Mouse (Mus musculus): ENCODE measurements at regions not wholly inside any gene's neighbourhood (a gene's known extent, or its start where the extent isn't known, plus 50 kb on each side); places are given as distances from the start of the nearest gene placed in this dataset.

GRCm38 (mm10) chr15:36370906-36371305 is 636.7 kb downstream of the Zfp706 start:
- H3K4me1 ChIP-seq (ENCODE audit: control insufficient read depth, insufficient read depth, low read length), result peaks cover 36% of the 10 kb centered on the region
- TF ChIP-seq CTCF (IDR thresholded peaks at IDR 0.05; ENCODE audit: low read depth, low read length) (no peak), POLR2A (IDR thresholded peaks at IDR 0.05; ENCODE audit: borderline replicate concordance, low read depth, low read length) (no peak)
- no peak overlapping the region for H3K27ac ChIP-seq (ENCODE audit: insufficient read depth, low read depth, low read length)
- no peak overlapping the region for H3K4me3 ChIP-seq (ENCODE audit: insufficient read depth, low read length)

GRCm38 (mm10) chr15:36367296-36367695 is 640.3 kb downstream of the Zfp706 start:
- Histone ChIP-seq H3K27ac (ENCODE audit: insufficient read depth, low read depth, low read length) (no peak overlapping the region), H3K4me3 (ENCODE audit: insufficient read depth, low read length) (no peak overlapping the region), H3K4me1 (ENCODE audit: control insufficient read depth, insufficient read depth, low read length) (peaks cover 22% of the 10 kb centered on the region)
- TF ChIP-seq CTCF (IDR thresholded peaks at IDR 0.05; ENCODE audit: low read depth, low read length) (no peak), POLR2A (IDR thresholded peaks at IDR 0.05; ENCODE audit: borderline replicate concordance, low read depth, low read length) (no peak)

GRCm38 (mm10) chr15:36364757-36365156 is 642.8 kb downstream of the Zfp706 start:
- no peak for TF ChIP-seq POLR2A (IDR thresholded peaks at IDR 0.05; ENCODE audit: borderline replicate concordance, low read depth, low read length)
- no peak for TF ChIP-seq CTCF (IDR thresholded peaks at IDR 0.05; ENCODE audit: low read depth, low read length)
- Histone ChIP-seq H3K4me3 (ENCODE audit: insufficient read depth, low read length) (no peak overlapping the region), H3K27ac (ENCODE audit: insufficient read depth, low read depth, low read length) (no peak overlapping the region), H3K4me1 (ENCODE audit: control insufficient read depth, insufficient read depth, low read length) (peaks cover 22% of the 10 kb centered on the region)

GRCm38 (mm10) chr15:36364062-36364461 is 643.5 kb downstream of the Zfp706 start:
- Histone ChIP-seq H3K4me1 (ENCODE audit: control insufficient read depth, insufficient read depth, low read length) (peaks cover 22% of the 10 kb centered on the region), H3K27ac (ENCODE audit: insufficient read depth, low read depth, low read length) (no peak overlapping the region), H3K4me3 (ENCODE audit: insufficient read depth, low read length) (no peak overlapping the region)
- no peak for TF ChIP-seq POLR2A (IDR thresholded peaks at IDR 0.05; ENCODE audit: borderline replicate concordance, low read depth, low read length)
- TF ChIP-seq CTCF (IDR thresholded peaks at IDR 0.05; ENCODE audit: low read depth, low read length), result no peak

DNA sequence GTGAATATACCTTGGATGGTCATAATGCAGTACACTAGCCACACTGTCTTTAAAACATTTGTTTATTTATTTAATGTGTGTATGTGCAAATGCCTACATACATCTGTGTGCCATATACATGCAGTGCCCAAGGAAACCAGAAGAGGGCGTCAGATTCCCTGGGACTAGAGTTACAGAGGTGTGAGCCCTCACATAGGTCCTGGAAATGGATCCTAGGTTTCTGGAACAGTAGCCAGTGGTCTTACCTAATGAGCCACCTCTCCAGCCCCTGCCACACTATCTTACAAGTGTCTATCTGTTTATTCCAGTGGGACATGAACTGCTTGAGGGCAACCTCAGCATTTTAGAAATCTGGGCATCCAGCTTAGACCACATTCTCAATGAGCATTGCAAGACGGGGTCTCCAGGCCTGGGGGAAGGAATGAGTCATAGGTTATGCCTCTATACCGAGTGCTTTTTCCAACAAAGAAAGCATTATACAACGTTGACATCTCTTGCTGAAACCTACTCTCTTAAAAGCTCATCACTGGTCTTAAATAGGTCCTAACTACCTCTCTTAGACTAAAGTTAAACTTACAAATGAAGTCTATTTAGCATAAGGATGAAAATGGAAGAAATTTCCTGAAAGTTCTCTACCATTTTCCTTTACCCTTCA is 644.5 kb downstream of the Zfp706 start:
- H3K4me1 ChIP-seq (ENCODE audit: control insufficient read depth, insufficient read depth, low read length), result peaks cover 20% of the 10 kb centered on the region
- no peak overlapping the region for H3K27ac ChIP-seq (ENCODE audit: insufficient read depth, low read depth, low read length)
- no peak overlapping the region for H3K4me3 ChIP-seq (ENCODE audit: insufficient read depth, low read length)
- no peak for TF ChIP-seq POLR2A (IDR thresholded peaks at IDR 0.05; ENCODE audit: borderline replicate concordance, low read depth, low read length)
- no peak for TF ChIP-seq CTCF (IDR thresholded peaks at IDR 0.05; ENCODE audit: low read depth, low read length)

DNA sequence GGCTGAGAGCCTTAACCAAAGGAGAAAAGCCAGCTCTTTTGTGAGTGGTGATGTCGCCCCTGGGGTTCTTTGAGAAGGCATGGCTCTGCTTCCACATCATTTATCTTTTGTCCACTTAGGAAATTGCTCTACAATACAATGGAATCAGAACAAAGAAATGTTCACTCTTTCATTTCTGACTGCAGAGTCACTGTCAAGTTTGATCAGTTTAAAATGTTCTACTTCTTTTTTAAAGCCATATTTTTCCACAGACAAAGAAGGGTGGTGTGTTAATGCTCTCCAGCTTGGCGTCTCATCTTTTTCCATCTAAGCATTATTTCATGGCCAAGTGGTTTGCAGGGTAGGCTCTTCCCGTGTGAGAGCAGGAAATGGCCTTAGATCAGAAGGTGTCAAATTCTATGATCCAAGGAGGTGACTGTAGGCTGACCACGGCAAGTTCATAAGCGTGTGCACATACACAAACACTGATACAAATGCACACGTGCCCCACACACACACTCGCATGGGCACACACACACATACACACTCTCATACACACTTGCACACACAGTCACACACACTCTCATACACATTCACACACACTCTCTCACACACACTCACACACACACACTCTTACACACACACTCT is 645.9 kb downstream of the Zfp706 start:
- peaks cover 7% of the 10 kb centered on the region for H3K4me1 ChIP-seq (ENCODE audit: control insufficient read depth, insufficient read depth, low read length)
- TF ChIP-seq POLR2A (IDR thresholded peaks at IDR 0.05; ENCODE audit: borderline replicate concordance, low read depth, low read length) (no peak), CTCF (IDR thresholded peaks at IDR 0.05; ENCODE audit: low read depth, low read length) (no peak)
- H3K27ac ChIP-seq (ENCODE audit: insufficient read depth, low read depth, low read length), result no peak overlapping the region
- H3K4me3 ChIP-seq (ENCODE audit: insufficient read depth, low read length), result no peak overlapping the region

DNA sequence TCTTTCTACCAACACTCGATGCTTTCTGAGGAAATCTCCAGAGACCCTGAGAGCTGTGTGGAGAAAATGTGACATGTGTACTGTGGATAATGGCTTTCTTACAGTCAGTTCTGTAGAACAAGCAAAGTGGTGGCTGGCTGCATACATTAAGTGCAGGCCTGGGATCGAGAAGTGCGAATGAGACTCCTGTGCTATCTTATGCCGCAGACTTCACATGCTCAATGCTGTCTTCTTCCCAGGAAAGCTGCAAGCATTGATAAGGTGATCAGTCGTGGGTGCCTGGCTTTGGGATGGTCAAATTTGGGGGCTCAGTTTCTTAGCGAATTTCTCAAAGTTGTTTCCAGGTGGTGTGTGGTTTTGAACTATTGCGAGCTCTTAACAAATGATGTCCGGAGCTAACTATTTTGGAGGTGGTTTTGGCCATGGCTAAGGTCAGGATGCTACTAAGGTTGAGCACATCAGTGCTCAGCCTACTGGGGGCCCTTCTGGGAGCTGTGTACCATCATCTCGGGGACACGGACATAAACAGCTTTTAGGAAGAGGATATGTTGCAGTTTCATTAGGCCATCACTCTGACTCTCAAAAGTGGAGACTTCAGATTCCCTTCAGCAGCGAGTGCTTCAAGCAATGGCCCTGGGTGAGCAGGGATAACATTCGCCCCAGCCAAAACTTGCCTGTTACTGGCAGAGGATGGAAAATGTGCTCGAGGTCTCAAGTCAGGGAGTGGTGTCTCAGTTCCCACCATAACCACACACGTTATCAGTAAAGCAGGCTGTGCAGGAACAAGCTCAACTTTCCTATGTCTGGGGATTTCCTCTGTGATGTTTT is 646.7 kb downstream of the Zfp706 start:
- peaks cover 5% of the 10 kb centered on the region for H3K4me1 ChIP-seq (ENCODE audit: control insufficient read depth, insufficient read depth, low read length)
- H3K4me3 ChIP-seq (ENCODE audit: insufficient read depth, low read length), result no peak overlapping the region
- H3K27ac ChIP-seq (ENCODE audit: insufficient read depth, low read depth, low read length), result no peak overlapping the region
- TF ChIP-seq POLR2A (IDR thresholded peaks at IDR 0.05; ENCODE audit: borderline replicate concordance, low read depth, low read length), result no peak
- TF ChIP-seq CTCF (IDR thresholded peaks at IDR 0.05; ENCODE audit: low read depth, low read length), result no peak

- peaks cover 16% of the 10 kb centered on the region for H3K4me1 ChIP-seq (ENCODE audit: control insufficient read depth, insufficient read depth, low read length)
- TF ChIP-seq POLR2A (IDR thresholded peaks at IDR 0.05; ENCODE audit: borderline replicate concordance, low read depth, low read length) (no peak), CTCF (IDR thresholded peaks at IDR 0.05; ENCODE audit: low read depth, low read length) (no peak)
Observed at GRCm38 (mm10) chr15:36355851-36356250, 651.7 kb downstream of the Zfp706 start.

GRCm38 (mm10) chr15:36354545-36354944 is 653.0 kb downstream of the Zfp706 start:
- TF ChIP-seq CTCF (IDR thresholded peaks at IDR 0.05; ENCODE audit: low read depth, low read length) (no peak), POLR2A (IDR thresholded peaks at IDR 0.05; ENCODE audit: borderline replicate concordance, low read depth, low read length) (no peak)

More at GRCm38 (mm10) chr15:36355851-36356250, 651.7 kb downstream of the Zfp706 start:
- Histone ChIP-seq H3K4me3 (ENCODE audit: insufficient read depth, low read length) (no peak overlapping the region), H3K27ac (ENCODE audit: insufficient read depth, low read depth, low read length) (no peak overlapping the region)

DNA sequence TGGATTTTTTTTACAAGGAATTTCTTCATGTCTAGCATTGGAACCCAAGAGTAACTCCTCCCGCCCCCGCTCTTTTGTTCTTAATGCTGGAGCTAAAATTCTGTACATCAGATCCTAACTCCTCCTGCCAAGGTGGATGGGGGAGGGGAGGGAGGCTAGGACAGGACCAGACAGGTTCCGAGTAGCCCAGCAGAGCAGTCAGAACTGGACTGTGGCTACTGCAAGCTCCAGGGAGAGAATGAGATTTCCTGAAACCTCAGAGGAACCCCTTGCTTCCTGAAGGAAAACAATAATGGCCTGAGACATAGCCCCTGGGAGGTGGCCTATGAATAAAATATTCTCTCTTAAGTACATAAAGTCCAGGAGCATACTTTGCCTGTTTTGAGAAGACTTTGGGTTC is 653.8 kb downstream of the Zfp706 start:
- peaks cover 21% of the 10 kb centered on the region for H3K4me1 ChIP-seq (ENCODE audit: control insufficient read depth, insufficient read depth, low read length)
- no peak overlapping the region for H3K4me3 ChIP-seq (ENCODE audit: insufficient read depth, low read length)
- TF ChIP-seq POLR2A (IDR thresholded peaks at IDR 0.05; ENCODE audit: borderline replicate concordance, low read depth, low read length), result no peak
- TF ChIP-seq CTCF (IDR thresholded peaks at IDR 0.05; ENCODE audit: low read depth, low read length), result no peak
- H3K27ac ChIP-seq (ENCODE audit: insufficient read depth, low read depth, low read length), result no peak overlapping the region

More at GRCm38 (mm10) chr15:36354545-36354944, 653.0 kb downstream of the Zfp706 start:
- Histone ChIP-seq H3K27ac (ENCODE audit: insufficient read depth, low read depth, low read length) (no peak overlapping the region), H3K4me3 (ENCODE audit: insufficient read depth, low read length) (no peak overlapping the region), H3K4me1 (ENCODE audit: control insufficient read depth, insufficient read depth, low read length) (peaks cover 21% of the 10 kb centered on the region)
